Mouse (Mus musculus): Measurements from ENCODE around the gene Ptgr1. TPM values are rescaled to one million over a fixed set of nuclear protein-coding genes. Genes with fewer than 3 reads are reported as not detected.

Ptgr1 gene
- polyA plus RNA-seq, 1 experiment, result 3.5 TPM

DNA sequence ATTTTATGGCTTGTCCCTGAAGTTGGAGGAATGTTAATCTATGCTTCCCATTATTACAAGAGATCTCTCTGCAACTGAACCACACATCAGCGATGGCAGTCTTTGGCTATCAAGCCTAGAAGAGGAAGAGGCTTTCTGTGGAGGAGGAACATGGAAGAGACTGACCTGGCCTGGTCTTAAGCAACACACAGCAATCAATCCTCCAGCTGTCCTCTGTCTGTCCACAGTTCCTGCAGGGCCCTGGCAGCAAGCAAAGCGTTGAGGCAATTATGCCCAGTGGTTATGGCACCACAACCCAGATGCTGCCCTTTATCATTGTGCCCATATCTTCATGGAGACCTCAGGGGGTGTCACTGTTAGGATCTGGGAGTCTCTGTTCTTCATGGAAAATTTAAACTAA lies 63.0 kb downstream of the Ptgr1 start:
- TF ChIP-seq CTCF (IDR thresholded peaks at IDR 0.05; ENCODE audit: borderline replicate concordance, extremely low read depth, insufficient read depth, insufficient read length) (no peak), POLR2A (IDR thresholded peaks at IDR 0.05; ENCODE audit: borderline replicate concordance, extremely low read depth, insufficient read depth, insufficient read length, poor library complexity, severe bottlenecking) (no peak)

More for the DNA sequence above, 63.0 kb downstream of the Ptgr1 start:
- DNase-seq (ENCODE audit: low read depth), result no peak

Other genes starting within 250 kb of the Ptgr1 start
- gene Olfr267, start 199.4 kb downstream of the Ptgr1 start, polyA plus RNA-seq (2012; rRNA removed), result 0.33 and 0.71 TPM in 2 replicates
- gene Ecpas, start 74.4 kb downstream of the Ptgr1 start, polyA plus RNA-seq (2012; rRNA removed), result 21.4 and 32.2 TPM in 2 replicates
- gene Zkscan16, start 43.5 kb downstream of the Ptgr1 start, polyA plus RNA-seq (2012; rRNA removed), result 2.0 and 3.2 TPM in 2 replicates
- 3.7 and 4.2 TPM in 2 replicates for gene Dnajc25, start 7.9 kb upstream of the Ptgr1 start, polyA plus RNA-seq (2012; rRNA removed)
- not detected in 2 replicates for gene Gm20503, start 16.1 kb upstream of the Ptgr1 start, polyA plus RNA-seq (2012; rRNA removed)
- 76.2 and 79.9 TPM in 2 replicates for gene Gng10, start 48.0 kb upstream of the Ptgr1 start, polyA plus RNA-seq (2012; rRNA removed)
- not detected in 2 replicates for gene AI481877, start 151.9 kb upstream of the Ptgr1 start, polyA plus RNA-seq (2012; rRNA removed)
- 60.4 and 68.7 TPM in 2 replicates for gene Ugcg, start 202.1 kb upstream of the Ptgr1 start, polyA plus RNA-seq (2012; rRNA removed)

Measured in brain, embryonic 14.5 days (tissue).